Mouse (Mus musculus) cerebellum, postnatal 25 days (tissue): ENCODE results near the gene Cryga.

Experiments used
- DNase-seq, 2 experiments: peaks; one replicate each; pipeline ENCODE4 v3.0.0; 2021; ENCODE audit warnings: mixed read lengths in 2 of 2

Cryga gene

DNA sequence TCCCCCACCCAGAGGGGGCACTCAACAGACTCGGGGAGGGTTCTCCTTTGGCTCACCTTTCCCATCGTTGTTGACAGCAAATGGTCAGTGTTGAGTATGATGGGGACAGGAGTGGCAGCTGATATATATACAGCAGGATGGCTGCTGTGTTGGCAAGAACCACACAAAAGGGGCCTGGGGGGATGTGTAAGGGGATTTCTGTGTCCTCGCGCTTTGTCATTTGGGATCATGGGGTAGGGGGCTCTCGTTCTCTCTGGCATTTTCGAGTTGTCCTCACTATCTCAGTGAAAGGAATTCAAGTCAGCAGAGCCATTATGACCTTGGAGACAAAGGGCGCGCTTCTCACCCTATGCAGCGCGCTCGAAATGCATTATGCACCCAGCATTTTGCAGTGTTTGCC lies at the start of gene Cryga:
TSS of gene Cryga (minus strand) at position 101 of the 400 bp plus-strand sequence.
- DNase-seq: no peak

DNA sequence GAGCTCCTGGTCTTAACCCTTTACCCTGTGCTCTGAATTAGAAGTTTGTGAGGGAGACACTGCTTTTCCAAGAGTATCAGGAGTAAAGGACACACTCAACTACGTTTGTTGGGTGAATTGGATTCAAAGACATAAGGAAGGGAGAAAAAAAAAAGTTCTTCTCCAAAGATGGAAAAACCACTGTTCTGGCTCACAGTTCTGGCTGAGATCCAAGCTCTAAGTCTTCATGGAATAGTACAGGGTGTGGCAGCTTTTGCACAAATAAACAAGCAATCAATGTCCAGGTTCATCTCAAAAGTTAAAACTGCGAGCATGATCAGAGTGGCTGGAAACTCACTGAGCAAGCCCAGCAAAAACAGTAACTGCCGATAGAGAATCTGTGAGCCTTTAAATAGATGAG lies 44.8 kb upstream of the Cryga start:
- no peak for DNase-seq

DNA sequence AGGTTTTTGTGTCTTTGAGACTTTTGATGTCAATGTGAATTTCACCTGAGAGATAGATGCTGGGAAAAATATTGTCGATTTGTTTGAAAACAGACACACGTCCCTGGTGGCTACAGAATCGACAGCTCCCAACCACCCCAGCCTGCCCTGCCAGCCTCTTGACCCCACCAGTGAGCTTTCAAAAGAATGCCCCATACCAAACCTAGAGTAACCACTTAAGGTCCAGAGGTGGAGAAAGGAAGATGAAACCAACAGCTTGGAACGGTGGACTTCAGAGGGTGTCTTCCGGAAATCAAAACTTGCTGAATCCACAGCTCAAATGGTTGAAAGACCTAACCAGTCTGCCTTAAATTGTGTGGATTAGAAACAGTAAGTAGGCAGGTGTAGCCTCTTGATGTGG lies 44.2 kb upstream of the Cryga start:
- DNase-seq: no peak

DNA sequence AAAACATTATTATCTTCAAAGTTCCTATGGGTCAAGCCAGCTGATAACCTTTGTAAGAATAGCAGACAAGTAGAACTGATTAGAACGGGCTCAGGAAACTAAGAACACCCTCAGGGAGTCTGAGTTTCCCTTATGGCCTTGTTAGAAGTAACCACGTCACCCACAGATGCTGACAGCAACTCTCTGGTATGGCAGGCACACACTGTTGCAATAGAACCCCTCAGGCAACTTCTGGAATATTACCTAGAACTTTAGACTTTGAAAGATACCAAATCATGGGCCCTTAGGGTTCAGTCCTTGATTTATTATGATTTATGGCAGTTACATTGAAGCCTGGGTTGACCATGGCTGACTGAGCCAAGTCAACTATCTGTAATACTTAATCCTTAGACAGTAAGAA lies 43.4 kb upstream of the Cryga start:
- no peak for DNase-seq

DNA sequence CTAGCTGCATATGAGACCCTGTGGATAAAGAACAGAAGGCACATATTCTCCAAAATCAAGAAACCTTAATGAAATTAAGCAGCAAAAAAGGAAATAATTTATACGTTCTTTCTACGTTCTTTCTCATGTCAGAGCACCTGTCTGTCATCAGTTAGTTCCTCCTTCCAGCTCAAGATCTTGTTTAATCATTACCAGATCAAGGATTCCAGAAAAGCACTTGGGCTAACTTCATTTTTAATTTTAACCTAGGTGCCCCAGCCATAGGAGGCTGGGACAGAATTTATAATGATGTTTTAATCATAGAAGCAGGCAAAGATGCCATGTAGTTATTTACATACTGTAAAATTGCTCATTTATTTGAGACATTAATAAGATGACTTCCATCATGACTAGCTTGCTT lies 41.6 kb upstream of the Cryga start:
- DNase-seq: no peak

DNA sequence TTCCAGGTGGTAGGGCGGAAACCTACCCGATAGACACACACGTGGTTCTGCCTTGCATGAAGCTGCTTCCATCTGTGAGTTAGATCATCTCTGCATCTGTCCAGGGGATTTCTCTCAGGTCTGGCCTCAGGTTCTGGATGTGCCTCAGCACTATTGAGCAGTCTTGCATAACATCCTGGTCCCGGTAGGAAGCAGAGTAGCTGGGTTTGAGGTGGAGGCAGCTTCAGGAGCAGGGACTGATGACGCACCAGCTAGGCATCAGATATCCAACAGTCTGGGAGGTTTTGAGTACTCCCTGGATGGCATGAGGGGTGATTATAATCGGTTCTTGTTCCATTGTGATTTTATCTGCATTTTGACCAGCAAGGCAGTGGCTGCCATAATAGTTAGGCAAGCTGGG lies 34.4 kb upstream of the Cryga start:
- DNase-seq: no peak

DNA sequence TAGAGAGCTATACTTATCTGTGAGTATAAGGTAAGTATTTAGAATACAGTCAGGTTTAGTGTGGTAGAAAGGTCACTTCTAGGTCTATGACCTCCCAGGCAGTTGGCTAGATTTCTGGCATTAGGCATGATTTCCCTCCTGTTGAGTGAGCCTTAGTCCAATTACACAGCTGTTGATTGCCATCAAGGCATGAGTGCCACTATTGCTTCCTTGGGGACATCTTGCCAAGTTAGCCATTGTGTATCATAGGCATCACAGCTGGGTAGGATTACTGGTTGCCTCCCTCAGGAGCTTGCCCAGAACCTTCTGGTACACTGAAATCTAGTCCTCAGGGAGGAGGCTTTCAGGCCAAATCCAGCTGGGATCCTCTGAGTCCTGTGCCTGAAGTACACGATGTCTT lies 29.7 kb upstream of the Cryga start:
- DNase-seq: no peak

DNA sequence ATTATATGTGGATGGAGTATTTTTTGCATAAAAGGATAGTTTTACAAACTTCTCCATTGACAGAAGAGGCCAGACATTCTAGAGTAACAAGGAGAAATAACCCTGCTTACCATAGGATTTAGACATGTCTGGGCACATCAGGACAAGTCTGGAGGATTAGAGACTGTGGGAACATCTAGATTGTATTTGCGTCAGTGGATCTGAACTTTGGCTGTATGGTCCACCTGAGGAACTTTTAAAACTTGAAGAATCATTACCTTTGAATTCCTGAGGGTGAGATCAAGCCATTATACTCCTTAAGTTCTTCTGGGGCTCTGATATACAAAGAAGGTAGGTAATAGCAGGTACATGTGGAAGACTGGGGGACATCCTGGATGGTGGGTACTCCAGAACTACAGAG lies 28.5 kb upstream of the Cryga start:
- DNase-seq: no peak

DNA sequence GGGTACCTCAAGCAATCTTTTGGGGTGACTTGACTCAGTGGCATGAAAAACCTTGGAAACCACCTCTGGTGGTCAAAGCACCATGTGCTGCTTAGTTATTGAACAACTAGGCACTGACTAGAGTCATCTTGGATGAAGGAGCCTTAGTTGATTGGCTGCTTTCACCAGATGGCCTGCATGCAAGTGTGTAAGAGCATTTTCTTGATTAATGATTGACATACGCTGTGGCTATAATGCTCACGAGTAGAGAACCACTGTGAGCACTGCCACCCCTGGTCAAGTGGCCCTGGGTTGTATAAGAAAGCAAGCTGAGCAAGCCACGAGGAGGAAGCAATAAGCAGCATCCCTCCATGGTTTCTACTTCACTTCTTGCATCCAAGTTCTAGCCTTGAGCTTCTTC lies 27.1 kb upstream of the Cryga start:
- no peak for DNase-seq

DNA sequence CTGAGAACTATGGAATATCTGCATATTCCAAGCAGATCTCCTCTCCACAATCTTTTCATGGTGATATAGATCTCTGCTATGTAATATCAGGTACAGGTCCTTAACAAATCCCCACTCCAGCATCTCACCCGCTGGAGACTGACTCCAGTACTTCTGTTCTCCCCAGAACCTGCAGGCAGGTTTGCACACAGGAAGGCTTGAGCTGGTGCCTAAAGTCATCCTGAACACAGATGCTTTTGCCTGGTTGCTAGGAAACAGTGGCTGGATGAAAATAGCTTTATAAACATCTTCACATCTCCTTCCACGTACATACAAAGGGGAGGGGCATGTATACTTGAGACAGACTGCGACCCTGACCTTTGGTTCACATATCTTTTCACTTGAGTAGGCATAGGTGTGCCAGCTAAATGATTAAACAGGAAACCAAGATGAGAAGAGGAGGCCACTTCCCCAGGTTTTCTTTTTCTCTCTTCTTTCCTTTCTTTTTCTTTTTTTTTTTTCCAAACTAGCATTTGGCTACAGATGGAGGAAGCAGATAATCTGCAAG lies 26.5 kb upstream of the Cryga start:
- no peak for DNase-seq

DNA sequence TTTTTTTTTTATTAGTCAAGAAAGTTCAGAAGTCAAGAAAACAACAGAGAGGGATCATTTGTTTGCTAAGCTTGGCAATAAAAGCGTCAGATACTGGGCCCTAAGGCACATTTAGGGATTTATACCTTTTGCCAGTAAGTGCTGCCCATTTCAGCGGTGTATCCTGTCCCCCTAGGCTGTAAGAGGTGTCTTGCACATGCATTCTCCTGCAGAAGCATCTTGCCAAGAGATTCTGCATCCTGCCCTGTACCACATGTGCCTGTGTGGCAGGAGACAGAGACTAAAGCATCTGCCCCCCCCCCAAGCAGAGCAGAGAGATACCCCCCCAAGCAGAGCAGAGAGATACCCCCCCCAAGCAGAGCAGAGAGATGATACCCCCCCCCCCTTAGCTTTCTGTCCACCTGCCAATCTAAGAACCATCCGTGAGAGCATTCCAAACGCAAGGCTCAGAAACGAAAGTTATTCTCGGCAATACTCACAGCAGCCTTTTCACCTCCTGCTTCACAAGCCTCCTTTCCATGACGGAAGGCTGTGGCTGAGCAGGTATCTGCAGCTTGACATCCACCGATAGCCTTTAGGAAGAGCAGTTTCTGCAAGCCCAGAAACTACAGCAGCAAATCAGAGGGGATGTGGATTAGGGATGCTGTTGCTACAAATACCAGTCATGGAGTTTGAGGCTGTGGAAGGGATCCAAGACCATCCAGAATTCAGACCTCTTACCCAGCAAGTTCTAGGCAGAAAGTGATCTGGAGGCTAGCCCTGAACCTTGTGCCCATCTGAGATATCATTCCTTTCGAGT lies 19.6 kb upstream of the Cryga start, which contains the start of gene D630023F18Rik:
TSS of gene D630023F18Rik (minus strand) at position 641 of the 799 bp plus-strand sequence.
- DNase-seq: peak; percentile 13 to 30

DNA sequence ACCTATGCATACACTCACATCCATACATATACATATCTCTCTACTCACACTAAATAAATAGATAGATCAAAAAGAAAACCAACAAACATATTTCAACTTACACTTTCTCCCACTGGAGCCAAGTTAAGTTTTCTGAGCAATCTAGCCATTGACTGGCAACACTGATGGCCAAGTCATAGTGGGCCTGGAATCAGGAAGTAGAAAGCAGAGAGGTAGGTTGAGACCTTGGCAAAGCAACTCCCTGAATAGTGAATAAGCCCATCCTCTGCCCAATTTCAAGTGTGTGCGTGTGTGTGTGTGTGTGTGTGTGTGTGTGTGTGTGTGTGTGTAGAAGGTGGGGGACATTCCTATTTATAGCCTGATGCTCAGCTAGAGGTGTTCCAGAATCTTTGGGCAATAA lies 16.3 kb upstream of the Cryga start, which contains the start of gene Gm28845:
TSS of gene Gm28845 (minus strand) at position 121 of the 400 bp plus-strand sequence.
- DNase-seq: no peak

DNA sequence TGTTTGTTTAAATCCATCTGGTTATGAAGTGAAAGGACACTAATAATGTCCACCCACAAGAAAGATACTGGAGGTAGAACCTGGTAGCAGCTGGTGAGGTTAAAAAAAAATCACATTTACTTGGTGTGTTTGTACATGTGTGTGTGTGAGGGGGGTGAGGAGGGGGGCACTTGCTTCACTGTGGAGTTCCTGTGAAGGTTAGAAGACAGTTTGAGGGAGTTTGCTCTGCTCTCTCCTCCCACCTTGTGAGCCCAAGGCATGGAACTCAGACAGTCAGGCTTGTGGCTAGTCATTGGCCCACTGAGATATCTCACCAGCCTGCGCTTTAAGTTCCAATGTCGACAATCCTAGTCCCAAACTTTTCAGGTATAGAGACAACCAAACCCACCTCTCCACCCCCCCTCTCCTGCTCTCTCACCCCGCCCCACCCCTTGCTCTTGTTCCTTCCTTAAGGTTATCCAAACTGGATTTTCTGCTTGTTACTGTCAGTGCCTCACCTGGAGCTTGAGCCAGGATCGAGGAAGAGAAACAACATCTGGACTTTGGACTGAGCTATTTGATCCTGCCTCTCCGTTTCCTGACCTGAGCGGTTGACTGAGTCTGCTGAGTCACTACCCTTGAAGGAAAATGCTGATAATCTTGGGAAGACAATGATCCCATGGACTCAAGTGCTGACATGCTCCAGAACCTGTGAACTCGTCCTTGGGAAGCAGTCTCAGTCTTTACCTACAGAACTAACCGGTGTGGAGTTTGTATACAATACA lies 15.2 kb upstream of the Cryga start:
- DNase-seq: no peak

DNA sequence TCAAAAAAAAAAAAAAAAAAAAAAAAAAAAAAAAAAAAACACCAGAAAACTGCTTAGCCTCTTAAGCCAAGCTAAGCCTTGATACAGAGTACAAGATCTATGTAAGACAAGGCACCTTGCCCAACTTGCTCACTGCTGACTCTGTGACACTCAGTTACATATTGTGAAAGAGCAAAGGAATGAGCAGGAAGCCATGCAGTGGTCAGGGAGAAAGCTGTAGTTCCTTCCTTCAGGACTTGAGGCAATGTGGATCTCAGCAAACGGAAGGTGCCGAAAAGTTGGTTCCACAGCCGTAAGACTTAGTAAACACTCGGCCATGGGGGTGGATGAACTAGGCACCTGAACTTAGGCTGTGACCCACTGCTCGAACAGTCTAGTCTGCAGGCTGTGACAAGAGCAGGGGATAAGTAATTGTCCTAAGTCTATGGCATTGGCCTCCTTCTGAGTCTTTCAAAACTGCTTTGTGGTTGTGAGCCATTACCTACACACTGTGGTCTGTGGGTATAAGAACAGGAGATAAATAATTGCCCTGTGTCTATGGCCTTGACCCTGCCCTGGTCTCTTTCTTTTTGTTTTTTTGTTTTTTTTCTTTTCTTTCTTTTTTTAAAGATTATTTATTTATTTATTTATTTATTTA lies 10.5 kb upstream of the Cryga start:
- no peak for DNase-seq

DNA sequence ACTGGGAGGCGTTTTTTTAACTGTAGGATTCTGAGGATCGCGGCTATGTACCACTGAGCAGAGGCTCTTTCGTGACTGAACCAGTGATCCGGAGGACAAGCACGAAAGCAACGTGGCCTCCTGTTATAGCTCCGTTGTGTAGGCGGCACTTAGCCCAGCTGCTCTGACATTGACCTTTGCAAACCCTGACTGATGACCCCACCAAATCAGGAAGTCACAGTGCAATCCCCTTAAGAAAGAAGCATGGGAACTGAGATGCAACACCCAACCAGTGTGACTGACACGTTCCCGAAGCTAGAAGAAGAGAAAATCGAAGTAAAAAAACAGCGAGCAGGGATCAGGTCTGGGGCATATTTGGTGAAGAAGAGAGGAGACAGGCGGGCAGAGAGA lies 9.6 kb upstream of the Cryga start:
- no peak for DNase-seq

DNA sequence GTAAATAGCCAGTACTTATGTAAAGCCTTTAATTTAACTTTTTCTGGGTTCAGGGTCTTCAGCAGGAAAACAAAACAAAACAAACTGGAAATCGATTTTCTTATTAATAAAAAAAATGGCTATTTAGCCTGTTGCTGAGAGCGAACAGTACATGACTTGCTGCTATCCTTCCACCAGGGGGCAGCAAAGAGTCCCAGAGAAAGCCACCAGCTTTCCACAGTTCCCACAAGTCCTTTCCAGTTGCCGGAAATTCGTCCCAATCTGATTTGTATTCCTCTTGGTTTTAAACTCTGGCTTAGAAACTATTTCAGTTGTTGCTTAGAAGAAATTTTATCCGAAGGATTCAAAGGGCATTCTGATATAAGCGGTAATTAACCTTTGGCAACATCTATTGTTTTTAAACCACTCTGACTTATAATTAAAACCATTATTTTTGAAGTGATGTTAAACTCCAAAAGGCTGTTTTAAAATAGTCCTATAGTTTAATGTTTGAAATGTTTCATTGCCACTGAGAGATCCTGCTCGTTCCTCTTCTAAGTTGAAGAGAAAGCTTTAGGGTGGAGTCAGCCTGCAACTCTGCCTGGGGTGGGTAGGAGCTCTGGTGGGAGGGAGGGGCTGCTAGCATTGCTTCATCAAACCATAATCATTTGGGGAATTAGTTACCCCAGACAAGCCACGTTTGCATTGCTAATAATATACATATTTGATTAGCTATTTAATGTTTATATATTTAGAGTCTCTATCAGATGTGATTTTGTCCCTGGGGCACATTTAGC lies 9.0 kb upstream of the Cryga start:
- DNase-seq: peak; percentile 59 to 80

DNA sequence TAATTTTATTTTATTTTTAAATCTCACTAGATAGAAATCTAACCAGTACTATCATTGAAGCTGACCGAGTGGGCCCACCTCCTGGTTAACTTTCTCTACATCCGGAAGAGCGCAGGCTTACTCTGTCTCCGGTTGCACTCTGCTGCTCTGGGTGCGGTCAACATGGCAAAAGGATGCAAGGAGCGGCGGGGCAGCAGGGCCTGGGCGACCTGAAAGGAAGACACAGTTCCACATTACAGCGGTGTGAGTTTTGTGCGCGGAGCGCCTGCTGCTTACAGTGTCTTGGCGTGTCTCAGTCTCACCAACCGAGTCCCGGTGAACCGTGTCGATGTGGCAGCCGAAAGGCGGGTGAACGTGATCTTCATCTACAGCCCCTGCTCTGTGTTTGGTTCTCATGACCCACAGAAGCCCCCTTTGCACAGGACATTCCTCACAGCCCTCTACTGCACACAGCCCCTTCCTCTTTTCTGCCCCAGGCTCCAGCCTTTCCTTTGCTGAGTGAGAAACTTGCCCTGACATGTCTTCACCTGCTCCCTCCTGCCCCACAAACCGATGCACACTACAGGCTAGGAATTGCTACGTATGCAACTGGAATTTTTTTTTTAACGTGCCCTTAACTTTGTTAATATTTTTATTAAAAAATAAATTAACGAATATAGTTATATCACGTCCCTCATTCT lies 6.7 kb upstream of the Cryga start:
- no peak for DNase-seq

DNA sequence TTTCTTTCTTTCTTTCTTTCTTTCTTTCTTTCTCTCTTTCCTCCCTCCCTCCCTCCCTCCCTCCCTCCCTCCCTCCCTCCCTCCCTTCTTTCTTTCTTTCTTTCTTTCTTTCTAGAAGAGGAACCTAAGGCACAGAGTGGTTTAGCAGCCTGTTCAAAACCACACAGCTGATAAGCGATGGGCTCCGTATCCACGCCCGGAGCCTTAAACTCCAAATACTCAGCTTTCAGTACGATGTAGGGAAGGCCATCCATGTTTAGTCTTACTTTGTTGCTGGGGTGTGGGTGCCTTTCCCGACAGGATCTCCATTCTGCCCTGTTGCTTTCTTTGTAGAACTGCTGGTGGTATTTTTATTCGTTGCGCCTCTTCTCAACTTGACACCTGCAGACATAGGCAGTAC lies 6.0 kb upstream of the Cryga start:
- DNase-seq: no peak

DNA sequence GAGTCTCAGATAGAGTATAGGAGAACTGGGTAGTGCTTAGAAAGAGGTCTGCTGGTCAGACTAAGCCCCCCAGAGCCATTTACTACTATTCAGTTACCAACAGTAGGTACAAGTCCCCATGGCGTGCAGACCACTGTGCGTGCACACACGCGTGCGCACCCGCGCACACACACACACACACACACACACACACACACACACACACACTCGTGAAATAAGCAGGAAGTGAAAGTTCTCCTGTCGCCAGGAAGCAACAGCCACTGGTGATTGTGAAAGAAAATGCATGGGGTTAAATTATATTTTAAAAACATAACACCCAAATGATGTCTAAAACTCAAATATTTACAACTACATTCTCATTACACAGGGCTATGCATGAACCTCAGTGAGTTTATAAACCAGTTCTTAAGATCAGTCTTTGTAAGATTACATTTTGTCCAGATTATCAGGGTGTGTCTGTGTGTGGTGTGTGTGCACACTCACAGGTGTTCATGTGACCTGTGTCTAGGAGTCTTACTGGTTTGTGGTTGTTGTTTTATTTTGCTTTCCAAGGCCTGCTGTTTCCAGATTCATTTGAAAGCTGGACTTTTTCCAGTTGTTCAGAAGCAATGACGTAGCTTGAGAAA lies 4.6 kb upstream of the Cryga start:
- DNase-seq: no peak

DNA sequence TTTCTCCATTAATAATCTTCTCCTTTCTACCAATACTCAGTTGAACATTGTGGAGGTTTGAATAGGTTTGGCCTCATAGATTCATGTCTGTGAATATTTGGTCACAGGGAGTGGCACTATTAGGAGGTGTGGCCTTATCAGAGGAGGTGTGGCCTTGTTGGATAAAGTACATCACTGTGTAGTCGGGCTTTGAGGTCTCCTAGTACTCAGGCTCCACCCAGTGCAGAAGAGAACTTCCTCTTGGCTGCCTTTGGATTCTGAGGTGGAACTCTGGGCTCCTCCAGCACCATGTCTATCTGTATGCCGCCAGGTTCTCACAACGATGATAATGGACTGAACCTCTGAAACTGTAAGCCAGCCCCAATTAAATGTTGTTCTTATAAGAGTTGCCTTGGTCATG lies 6.2 kb downstream of the Cryga start:
- DNase-seq: no peak

DNA sequence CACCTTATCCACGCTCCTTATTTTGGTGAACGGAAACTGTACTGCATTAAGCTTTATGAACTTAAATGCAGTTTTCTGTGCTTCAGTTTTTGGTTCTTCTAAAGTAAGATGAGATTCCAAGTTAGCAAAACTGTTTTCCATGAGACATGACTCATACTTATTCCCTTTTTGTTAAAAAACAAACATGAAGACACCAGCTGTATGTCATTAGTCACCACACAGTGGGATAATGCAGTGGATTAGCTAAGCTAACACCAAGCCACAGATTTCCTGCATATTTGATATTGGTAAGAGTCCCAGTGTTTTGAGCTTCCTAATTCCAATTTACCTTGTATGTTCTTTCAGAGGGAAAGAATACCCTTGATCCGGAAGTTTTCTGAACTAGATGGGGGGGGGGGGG lies 11.6 kb downstream of the Cryga start:
- no peak for DNase-seq

DNA sequence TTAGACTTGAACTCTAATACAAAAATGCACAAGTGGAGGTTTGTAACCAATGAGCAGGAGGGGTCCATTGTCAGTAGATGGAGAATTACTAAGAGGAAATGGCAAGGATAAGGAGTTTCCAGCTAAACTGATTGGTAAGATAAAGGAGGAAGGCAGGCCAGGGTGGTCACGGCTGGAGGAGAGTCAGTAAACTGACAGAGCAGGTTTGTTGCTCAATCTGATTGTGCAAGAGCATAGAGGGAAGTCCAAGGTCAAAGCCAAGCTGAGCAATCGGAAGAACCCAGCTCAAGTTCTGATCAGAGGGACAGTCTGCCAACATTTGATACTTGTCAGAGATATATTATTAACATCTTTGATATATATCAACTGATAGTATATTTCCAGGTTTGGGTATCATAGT lies 12.8 kb downstream of the Cryga start:
- no peak for DNase-seq
